Mouse (Mus musculus) erythroblast, embryonic 14.5 days (primary cell): Measurements from ENCODE around the gene Nptxr.

Source experiments
- GATA1 ChIP-seq: IDR thresholded peaks from 2 replicates; pipeline ENCODE4 v1.6.1; 2012; ENCODE audit warnings: low read length, inconsistent platforms, mixed read lengths
- TAL1 ChIP-seq: IDR thresholded peaks from 3 replicates; pipeline ENCODE4 v1.6.1; 2012; ENCODE audit warnings: low read length, inconsistent platforms, mixed read lengths

DNA sequence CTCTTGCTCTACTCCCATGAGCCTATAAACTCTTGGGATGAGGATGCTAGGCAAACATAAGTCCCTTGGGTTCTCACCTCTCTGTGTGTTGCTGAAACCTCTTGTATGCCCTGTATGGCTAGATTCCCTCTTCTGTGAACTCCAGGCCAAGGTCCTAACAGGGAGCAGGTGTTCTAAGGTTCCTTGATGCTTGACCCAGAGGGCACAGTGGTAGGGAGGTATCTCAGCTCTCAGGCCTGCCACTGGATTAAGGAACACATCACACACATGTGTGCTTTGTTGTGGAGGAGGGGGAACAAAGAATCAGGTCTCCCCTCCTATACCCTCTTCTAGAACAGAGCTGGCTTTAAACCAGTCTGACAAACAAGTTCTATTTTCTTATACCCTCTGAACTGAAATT lies 26.8 kb downstream of the Nptxr start, which contains the start of gene Dnal4:
- no peak for TF ChIP-seq GATA1
- TF ChIP-seq TAL1: no peak
